Mouse (Mus musculus): ENCODE results near the gene Pafah2.

DNA sequence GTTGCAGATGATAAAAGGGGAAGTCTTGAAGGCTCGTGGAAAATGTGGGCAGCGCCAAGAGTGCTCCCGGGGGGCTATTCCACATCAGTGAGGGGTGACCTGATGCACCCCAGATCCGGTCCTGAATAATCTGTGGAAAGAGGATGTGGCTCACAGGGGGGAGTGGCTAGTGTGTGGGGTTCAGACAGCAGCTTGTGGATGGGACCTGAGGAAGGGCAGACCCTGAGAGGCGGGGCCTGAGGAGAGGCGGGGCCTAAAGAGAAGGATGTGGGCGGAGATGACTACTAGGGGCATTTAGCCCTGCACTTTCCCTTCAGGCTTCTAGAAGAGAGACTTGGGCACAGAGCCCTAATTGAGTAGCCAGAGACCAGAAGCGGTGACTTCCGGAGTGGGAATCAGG is 33.5 kb upstream of the Pafah2 start:
- TF ChIP-seq CTCF (IDR thresholded peaks at IDR 0.05; ENCODE audit: low read depth) (no peak), EP300 (optimal IDR thresholded peaks at IDR 0.05) (no peak)

All from stomach, postnatal 0 days (tissue).